Mouse (Mus musculus) midbrain, embryonic 10.5 days (tissue): Measurements from ENCODE around the gene Scube1. TPM values are rescaled to one million over a fixed set of nuclear protein-coding genes. Genes with fewer than 3 reads are reported as not detected.

Experiments
- DNase-seq: peaks from one replicate; pipeline ENCODE4 v3.0.0-alpha.2; 2017; ENCODE audit warnings: low spot score
- H3K27ac ChIP-seq: fragments of 300-500 bp; sonication (generic); replicated peaks from 2 replicates; pipeline ENCODE4 v1.5.1; 2016; ENCODE audit warnings: mild to moderate bottlenecking
- H3K27me3 ChIP-seq: fragments of 300-500 bp; sonication (generic); 2 replicates; pipeline ENCODE4 v1.6.1; 2016; ENCODE audit warnings: low read depth, mild to moderate bottlenecking; ENCODE audit not compliant: poor library complexity, severe bottlenecking
- H3K36me3 ChIP-seq: fragments of 300-500 bp; sonication (generic); 2 replicates; pipeline ENCODE4 v1.6.1; 2016; ENCODE audit warnings: mild to moderate bottlenecking, moderate library complexity
- H3K4me1 ChIP-seq: fragments of 300-500 bp; sonication (generic); 2 replicates; pipeline ENCODE4 v1.6.1; 2016
- H3K4me3 ChIP-seq: fragments of 300-500 bp; sonication (generic); 2 replicates; pipeline ENCODE4 v1.5.1; 2016; ENCODE audit warnings: mild to moderate bottlenecking, moderate library complexity
- H3K9me3 ChIP-seq: fragments of 300-500 bp; sonication (generic); replicated peaks from 2 replicates; pipeline ENCODE4 v1.6.1; 2016; ENCODE audit warnings: mild to moderate bottlenecking
- WGBS: fragments of 180-500 bp; shearing (Covaris S2); methylation state at CpG from one replicate; pipeline ENCODE4 v1.1.7; 2016; 5-methylcytosine and 5-hydroxymethylcytosine counted together
- polyA plus RNA-seq: library from polyadenylated mRNA; unstranded; fragments of >200 nt; fragmentation: Nextera tagmentation; extraction: Ambion mirVana; gene quantifications from 2 replicates; pipeline ENCODE4 v1.2.1, GENCODE M21; 2016

Scube1 gene
- polyA plus RNA-seq, 1 experiment from 2014 or later: 74.8 TPM

DNA sequence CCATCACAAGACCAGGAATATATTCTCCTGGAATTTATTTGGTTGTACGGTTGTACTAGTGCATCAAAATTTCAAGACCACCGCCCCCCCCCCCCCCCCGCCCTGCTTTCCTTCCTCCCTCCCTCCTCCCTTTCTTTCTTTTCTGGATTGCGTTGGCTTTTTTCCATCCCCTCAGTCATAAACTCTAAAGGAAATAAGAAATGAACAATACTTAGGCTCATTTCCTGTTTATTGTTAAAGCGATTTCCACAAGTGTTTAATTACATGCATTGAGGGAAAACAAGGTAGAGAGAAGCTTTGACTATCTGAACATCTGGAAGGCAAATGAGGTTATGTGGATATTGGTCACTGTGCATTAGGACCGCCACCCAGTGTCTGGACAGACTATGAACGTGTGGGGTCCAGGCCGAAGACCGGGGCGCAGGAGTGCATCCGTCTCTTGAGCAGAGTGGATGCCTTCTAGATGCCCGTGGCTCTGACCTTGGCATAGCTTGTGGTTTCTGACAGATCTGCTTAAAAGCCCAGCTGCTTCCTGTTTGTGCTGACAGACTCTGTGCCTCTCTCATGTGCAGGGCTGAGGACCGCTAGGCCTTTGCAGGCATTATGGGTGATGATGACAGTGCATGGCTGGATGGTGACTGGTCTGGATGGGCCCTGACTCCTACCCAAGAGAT, 122.3 kb downstream of the Scube1 start:
- Histone ChIP-seq H3K27me3 (no peaks in the 10 kb centered on the region), H3K4me3 (no peak overlapping the region), H3K4me1 (0 out of 2 replicates have a peak, but pooled peaks cover 3% of the 10 kb centered on the region), H3K36me3 (peaks cover 24% of the 10 kb centered on the region), H3K9me3 (no peaks in the 10 kb centered on the region), H3K27ac (no peak overlapping the region)
- 90% methylated on average over 13 of the region's 13 CpGs for WGBS
- no peak for DNase-seq

DNA sequence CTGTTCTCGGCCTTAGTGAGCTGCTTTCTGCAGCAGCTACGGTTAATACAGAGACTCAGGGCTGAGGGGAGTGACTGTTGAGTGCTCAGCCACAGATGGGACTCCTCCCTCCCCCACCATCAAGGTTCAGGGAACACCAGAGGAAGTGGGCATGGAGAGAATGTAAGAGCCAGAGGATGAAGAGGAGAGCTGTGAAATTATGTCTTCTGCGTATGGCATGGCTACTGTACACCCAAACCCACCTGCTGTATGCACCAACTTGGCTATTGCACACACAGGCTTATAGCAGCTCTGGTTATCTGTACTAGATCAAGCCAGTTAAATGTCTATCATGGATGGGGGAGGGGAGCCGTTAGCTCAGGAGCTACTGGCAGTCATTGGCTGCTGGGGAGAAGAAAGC, 123.6 kb downstream of the Scube1 start:
- H3K9me3 ChIP-seq: no peaks in the 10 kb centered on the region
- no peak overlapping the region for H3K4me3 ChIP-seq
- 0 out of 2 replicates have a peak, but pooled peaks cover 3% of the 10 kb centered on the region for H3K4me1 ChIP-seq
- no peak overlapping the region for H3K27ac ChIP-seq
- no peaks in the 10 kb centered on the region for H3K27me3 ChIP-seq
- no peak for DNase-seq
- H3K36me3 ChIP-seq: peaks cover 12% of the 10 kb centered on the region
- WGBS: 83% methylated on average over 4 of the region's 4 CpGs

DNA sequence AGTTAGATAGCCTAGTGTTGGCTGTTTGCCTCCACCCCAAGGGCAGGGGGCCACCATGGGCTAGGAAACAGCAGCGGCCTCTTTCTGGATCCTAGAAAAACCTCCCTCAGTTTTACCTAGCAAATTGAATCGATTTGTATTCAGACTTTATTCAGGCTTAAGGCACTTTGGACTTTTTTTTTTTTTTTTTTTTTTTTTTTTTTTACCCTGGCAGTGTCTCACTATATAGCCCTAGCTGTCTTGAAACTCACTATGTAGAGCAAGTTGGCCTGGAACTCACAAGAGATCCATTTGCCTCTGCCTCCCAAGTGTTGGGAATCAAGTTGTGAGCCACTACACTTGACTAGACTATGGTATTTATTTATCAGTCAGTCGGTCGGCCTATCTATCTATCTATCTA, 128.0 kb downstream of the Scube1 start:
- WGBS: 89% methylated on average over 4 of the region's 4 CpGs
- H3K27me3 ChIP-seq: no peaks in the 10 kb centered on the region
- DNase-seq: no peak
- H3K4me1 ChIP-seq: peaks cover 38% of the 10 kb centered on the region
- 0 out of 2 replicates have a peak, but pooled peaks cover 7% of the 10 kb centered on the region for H3K36me3 ChIP-seq
- no peak overlapping the region for H3K27ac ChIP-seq
- H3K4me3 ChIP-seq: no peak overlapping the region
- no peaks in the 10 kb centered on the region for H3K9me3 ChIP-seq

DNA sequence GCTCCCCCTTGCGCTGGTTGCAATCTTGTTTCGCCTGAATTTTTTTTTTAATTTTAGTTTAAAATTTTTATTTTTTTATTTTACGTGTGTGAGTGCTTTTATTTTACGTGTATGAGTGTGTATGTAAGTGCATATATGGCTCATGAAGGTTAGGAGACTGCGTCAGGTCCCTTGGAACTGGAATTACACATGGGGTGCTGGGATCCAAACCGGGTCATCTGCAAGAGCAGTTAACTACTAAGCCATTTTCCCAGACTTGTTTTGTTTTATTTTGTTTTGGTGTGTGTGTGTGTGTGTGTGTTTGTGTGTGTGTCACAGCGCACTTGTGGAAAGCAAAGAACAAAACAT, 129.5 kb downstream of the Scube1 start:
- WGBS: 41% methylated on average over 7 of the region's 7 CpGs
- Histone ChIP-seq H3K27me3 (no peaks in the 10 kb centered on the region), H3K4me3 (peak overlapping the region; percentile 75), H3K4me1 (peaks cover 35% of the 10 kb centered on the region), H3K36me3 (peaks cover 19% of the 10 kb centered on the region), H3K9me3 (no peaks in the 10 kb centered on the region), H3K27ac (peak overlapping the region; percentile 90)
- DNase-seq: no peak

DNA sequence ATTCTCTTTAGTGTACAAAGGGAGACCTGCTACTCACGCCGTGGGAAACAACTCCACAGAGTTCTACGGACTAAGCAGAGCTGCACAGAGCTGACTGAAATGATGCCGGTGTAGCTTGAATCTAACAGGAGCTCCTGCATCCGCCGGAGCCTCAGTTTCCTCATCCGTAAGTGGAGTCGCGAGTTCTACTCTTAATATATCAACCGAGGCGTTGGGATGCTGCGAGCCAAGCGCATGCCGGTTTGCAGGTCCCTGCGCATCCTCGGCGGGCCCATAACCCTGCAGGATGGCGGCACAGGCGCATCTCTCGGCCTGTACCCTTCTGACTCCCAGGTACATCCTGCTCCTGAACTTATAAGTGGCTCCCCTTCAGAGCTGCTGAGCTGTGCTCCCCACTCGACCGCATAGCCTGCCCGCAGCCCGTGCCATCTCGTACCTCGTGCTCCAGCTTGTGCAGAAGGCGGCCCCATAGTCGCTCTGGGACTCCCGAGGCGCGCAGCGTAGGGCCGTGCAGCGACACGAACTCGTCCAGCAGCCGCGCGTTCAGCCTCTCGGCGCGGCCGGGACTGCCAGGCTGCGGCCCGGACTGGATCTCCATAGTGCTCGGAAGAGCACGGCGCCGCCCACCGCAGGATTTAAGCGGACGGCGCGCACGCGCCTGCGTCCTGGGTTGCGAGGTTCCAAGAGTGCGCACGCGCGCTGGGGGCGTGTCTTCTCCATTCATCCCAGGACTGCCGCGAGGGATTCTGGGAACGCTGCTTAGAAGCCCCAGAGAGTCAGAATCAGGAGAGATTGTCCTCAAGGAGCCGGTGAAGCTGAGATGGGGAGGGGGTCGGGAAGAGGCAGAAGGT, 130.1 kb downstream of the Scube1 start, which contains the start of gene Ttll12:
Gene Ttll12 (minus strand): TSS at position 645 of the 851 bp plus-strand sequence.
- H3K27me3 ChIP-seq: no peaks in the 10 kb centered on the region
- H3K4me3 ChIP-seq: peak within 1 kb of the TSS; percentile 75
- DNase-seq: peak; percentile 95
- H3K27ac ChIP-seq: peak within 1 kb of the TSS; percentile 90
- no peaks in the 10 kb centered on the region for H3K9me3 ChIP-seq
- H3K36me3 ChIP-seq: peaks cover 25% of the 10 kb centered on the region
- WGBS: under 1% methylated on average over 68 of the region's 68 CpGs
- H3K4me1 ChIP-seq: peaks cover 35% of the 10 kb centered on the region

DNA sequence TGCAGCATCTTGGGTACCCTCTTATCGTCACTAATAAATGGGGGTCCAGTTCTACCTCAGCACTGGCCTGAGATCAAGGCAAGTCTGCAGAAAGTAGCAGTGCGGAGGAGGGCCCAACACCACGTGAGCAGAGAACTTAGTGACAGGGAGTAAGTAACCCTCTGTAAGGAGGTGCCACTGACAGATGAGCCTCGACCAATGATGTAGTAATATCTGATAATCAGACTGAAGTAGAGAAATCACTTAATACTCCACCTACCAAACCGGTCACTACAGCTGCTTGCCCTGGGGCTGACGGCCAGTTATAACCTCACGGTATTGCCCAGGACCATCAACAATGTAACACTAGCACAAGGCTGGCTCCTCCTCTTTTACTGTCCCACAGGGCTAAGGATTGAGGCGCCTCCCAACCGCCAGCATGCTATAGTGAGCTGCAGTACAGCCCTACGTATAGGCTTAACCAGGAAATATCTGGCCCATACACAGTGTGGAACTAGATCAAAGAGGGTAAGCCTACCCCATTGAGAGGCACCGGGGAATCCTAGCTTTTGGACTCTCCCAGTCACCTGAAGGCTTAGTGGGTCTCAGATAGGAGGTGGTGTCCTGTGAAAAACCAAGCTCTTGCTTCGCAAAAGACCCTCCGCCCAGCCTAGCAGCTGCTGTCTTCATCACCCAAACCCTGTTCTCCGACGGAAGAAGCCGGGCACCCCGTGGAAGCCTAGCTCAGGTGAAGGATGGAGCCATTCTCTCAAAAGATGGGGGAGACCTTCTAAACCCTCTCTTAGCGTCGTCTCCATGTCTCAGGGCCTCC, 130.9 kb downstream of the Scube1 start:
- peak overlapping the region; percentile 90 for H3K27ac ChIP-seq
- H3K36me3 ChIP-seq: peaks cover 30% of the 10 kb centered on the region
- H3K9me3 ChIP-seq: no peaks in the 10 kb centered on the region
- peak overlapping the region; percentile 75 for H3K4me3 ChIP-seq
- peaks cover 35% of the 10 kb centered on the region for H3K4me1 ChIP-seq
- no peaks in the 10 kb centered on the region for H3K27me3 ChIP-seq
- DNase-seq: peak; percentile 45
- 13% methylated on average over 19 of the region's 19 CpGs for WGBS

DNA sequence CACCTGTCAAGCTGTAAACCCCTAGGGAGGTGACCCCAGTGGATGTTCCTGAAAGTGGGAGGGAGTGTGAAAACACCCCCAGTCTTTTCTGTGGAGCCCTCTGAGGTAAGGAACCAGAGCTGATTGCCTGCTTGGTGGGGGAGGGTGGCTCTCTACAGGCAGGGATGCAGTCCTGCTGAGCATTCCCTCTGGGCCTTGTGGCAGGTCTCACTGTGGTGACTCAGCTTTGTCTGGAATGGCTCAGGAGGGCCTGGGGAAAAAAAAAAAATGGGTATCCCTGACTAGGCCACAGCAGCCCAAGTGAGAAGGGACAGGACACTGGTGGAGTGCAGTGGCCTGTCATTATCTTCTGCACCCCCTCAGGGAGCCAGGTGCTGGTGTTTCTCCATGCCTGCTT, 131.6 kb downstream of the Scube1 start:
- peaks cover 35% of the 10 kb centered on the region for H3K4me1 ChIP-seq
- H3K27ac ChIP-seq: peak overlapping the region; percentile 50; the same call in 1 of the 2 replicates
- H3K4me3 ChIP-seq: peak overlapping the region; percentile 75
- H3K27me3 ChIP-seq: no peaks in the 10 kb centered on the region
- peaks cover 38% of the 10 kb centered on the region for H3K36me3 ChIP-seq
- H3K9me3 ChIP-seq: no peaks in the 10 kb centered on the region
- no peak for DNase-seq

DNA sequence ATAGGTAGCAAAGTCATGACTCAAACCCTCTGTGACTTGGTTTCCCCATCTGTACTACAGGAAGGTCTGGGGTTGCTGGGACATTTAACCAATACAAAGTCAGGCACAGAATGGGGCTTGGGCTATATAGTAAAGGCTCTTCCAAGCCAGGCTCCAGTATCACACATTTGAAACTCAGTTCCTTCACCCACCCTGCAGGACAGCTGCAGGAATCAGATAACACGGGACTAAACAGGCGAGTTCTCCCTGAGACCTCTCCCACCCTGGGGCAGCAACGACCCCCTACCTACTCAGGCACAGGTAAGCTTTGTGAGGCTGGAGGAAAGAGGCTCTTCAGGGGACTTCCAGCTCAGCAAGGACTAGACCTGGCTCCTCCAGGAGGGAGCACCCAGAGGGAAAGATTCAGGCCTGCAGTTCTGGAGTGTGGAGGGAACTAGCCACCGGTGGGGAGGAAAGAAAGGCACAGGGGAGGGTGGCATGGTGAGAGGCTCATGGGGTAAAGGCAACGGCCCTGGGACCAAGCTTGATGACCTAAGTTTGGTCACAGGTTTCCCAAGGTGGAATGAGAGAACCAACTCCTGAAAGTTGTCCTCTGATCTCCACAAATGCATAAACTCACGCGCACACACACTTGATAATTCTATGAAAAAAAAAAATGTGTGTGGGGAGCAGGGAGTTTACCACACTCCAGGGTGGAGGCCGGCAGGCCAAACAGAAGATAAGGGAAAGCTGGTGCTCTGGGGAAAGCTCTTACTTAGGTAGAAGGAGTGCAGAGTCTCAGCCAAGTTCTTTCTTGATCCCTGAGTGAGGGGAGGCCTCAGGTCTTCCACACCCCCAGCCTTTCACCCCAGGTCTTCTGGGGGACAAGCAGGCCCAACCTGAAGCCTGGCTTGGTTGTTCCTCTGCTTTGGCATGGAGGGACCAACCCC, 132.3 kb downstream of the Scube1 start:
- Histone ChIP-seq H3K9me3 (no peaks in the 10 kb centered on the region), H3K4me3 (peak overlapping the region; percentile 75; the same call in 1 of the 2 replicates), H3K27me3 (no peaks in the 10 kb centered on the region), H3K27ac (peak overlapping the region; percentile 55), H3K4me1 (peaks cover 35% of the 10 kb centered on the region), H3K36me3 (peaks cover 43% of the 10 kb centered on the region)
- 77% methylated on average over 8 of the region's 8 CpGs for WGBS
- no peak for DNase-seq

DNA sequence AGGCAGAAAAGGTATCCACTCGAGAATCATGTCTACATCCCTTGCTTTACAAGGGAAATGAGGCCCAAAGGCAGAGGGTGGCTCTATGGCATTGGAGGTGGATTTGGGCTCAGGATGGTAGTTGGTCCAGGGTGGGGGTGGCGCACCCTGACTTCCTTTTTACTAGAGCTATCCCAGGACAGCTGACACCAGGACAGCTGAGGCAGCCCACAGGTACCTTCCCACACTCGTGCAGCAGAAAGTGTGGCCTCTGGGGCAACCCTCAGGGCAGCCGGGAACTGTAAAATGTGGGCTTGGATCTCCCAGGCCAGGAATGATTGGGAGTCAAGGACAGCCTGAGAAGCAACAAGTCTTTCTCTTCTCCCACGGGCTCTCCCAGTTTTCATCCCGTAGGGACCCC, 133.1 kb downstream of the Scube1 start:
- DNase-seq: no peak

DNA sequence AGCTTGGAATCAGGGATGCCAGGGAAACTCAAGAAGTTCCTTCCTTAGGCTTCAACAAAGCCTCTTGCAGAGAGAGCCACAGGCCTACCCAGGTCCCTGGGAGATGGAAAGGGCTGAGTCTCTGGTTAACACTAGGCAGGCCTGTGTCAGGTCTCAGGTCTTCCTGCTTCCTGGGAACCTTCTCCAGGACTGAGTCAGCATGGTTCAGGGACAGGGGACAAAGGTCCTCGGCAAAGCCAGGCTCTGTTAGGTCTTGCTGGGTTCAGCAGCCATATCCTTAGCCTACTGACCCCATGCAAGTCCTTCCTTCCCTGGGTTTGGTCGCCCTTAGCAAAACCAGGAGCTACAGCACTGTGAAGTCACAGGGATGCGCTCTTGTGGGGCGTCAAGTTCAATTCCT, 134.0 kb downstream of the Scube1 start:
- 89% methylated on average over 4 of the region's 4 CpGs for WGBS
- Histone ChIP-seq H3K4me3 (no peak overlapping the region), H3K9me3 (peaks cover 12% of the 10 kb centered on the region), H3K27me3 (no peaks in the 10 kb centered on the region), H3K4me1 (peaks cover 35% of the 10 kb centered on the region), H3K36me3 (peaks cover 60% of the 10 kb centered on the region), H3K27ac (no peak overlapping the region)
- no peak for DNase-seq

More for the DNA sequence above, 133.1 kb downstream of the Scube1 start:
- Histone ChIP-seq H3K36me3 (peaks cover 51% of the 10 kb centered on the region), H3K9me3 (peaks cover 3% of the 10 kb centered on the region; the same call in 1 of the 2 replicates), H3K4me1 (peaks cover 35% of the 10 kb centered on the region), H3K4me3 (no peak overlapping the region), H3K27me3 (no peaks in the 10 kb centered on the region), H3K27ac (no peak overlapping the region)
- WGBS: 84% methylated on average over 6 of the region's 6 CpGs

DNA sequence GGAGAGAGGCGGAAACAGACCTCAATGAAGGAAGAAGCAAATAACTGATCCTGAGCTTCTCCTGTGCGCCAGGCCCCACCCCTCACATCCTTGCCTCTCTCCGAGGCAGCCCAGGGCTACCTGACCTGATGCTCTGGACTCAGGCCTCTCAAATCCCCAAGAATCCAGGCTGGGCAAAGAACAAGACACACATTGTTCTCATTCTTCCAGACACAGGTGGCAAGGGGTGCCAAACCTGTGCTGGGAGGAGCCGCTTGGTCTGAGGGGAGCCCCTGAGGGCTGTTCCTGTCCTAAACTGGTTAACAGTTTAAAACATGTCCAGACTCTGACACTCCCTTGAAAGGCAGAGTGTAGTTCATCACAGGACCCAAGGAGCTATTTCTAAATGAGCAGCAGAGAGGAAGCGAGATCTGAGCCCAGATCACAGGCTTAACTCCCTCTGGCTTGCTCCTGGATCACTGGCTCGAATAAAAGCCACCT, 140.0 kb downstream of the Scube1 start:
- Histone ChIP-seq H3K4me1 (no peaks in the 10 kb centered on the region), H3K36me3 (peaks cover 96% of the 10 kb centered on the region)
- WGBS: 90% methylated on average over 6 of the region's 6 CpGs

More for the DNA sequence above, 140.0 kb downstream of the Scube1 start:
- DNase-seq: no peak
- H3K27me3 ChIP-seq: no peaks in the 10 kb centered on the region
- no peak overlapping the region for H3K27ac ChIP-seq
- H3K4me3 ChIP-seq: no peak overlapping the region
- peaks cover 14% of the 10 kb centered on the region for H3K9me3 ChIP-seq
